Mouse (Mus musculus) kidney, adult 11 months (tissue): ENCODE measurements around the gene Slc12a1.

Experiments
- DNase-seq: peaks from one replicate; pipeline ENCODE4 v3.0.0; 2022

Gene Slc12a1

DNA sequence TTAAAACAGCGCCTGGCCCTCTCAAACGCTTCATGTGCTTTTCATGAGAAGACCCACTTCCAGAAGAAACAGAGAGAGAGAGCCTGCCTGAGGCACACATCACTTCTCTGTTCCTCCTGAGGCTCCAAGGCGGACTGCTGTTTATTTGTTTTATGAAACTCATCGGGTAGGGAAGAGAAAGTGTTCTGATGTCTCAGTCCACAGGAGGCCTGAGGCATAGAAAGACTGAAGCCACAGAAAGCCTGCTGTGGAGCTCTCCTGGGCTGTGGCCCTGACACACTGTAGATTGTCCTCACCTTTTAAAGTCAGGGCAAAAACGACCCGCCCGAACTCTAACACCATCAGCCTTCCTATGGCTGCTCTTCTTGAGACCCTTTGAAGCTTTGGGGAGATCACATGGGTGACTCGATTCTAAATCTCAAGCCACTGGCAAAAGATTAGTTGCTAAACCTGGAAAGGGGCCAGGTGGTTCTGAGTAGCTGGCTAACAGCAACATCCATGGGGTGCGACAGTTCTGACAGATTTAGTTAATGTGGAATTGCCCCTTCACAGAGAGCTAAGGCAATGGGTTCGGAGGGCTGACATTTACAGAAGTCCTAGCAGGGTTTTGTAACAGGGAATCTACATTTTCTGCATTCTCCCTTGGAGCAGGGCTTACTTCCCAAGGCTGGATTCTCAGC, 59.7 kb downstream of the Slc12a1 start:
- no peak for DNase-seq

DNA sequence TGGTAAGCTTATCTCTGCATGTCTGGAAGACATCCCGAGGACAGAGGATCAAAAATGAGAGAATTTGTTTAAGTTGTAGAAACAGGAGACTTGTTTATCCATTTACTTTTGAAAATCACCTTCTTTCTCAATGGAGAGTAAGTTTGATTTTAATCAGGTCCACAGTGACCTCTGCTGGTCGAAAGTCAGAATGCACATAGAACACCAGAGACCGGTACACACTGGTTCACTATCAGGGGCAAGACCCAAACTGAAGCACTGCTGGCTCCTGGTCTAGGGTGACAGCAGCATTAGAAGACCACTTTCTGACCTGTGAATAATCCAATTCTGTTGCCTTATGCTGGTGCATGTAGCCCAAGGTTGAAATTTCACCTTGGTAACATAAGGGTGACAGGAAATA, 62.3 kb downstream of the Slc12a1 start:
- DNase-seq: no peak

DNA sequence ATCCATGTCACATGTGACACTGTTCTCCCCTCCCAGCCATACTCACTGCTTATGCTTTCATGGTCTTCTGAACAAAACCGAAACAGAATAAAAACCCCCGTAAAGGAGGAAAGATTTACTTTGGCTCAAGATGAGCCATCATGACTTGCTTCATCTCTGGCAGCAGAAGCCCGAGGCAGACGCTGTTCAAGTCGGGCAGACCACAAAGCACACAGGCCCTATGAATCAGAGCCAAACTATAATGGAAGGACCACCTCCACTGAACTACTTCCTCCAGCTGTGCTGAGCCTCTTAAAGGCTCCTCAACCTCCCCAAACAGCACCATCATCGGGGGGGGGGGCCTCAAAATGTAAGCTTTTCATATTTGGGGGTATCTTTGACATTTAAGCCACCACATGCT, 65.0 kb downstream of the Slc12a1 start:
- no peak for DNase-seq

DNA sequence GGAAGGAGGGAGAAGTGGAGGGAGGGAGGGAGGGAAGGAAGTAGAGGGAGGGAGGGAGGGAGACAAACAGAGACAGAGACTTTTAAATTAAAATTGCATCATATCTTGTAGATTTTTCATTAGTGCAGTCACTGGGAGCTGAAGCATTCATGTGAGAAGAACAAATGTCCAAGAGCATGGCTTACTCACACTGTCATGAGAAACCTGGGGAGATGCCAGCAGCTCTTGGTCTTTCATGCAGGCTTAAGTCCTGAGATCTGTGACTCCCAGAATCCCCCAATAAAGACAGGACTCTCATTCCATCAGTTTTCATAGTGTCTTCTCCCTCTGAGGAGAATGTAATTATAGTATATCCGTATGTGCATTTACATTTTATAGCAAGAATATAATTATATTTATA, 66.3 kb downstream of the Slc12a1 start:
- no peak for DNase-seq

DNA sequence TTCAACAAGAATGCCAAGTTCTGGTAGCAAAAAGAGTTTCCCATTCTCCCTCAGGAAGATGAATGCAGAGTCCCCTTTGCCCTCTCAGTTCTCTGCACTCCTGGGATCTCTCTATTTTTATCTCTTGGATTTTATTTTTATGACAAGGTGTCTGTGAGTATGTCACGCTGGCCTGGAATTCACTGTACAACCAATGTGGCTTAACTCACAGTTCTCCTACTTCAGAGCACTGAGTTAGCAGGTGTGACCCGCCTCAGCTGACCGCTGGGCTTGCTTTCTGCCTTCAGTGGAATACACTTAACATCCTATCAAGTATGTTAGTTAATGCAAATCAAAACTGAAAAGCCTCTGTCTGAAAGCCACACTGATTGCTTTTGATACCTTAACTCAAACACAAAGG, 67.0 kb downstream of the Slc12a1 start:
- DNase-seq: no peak

DNA sequence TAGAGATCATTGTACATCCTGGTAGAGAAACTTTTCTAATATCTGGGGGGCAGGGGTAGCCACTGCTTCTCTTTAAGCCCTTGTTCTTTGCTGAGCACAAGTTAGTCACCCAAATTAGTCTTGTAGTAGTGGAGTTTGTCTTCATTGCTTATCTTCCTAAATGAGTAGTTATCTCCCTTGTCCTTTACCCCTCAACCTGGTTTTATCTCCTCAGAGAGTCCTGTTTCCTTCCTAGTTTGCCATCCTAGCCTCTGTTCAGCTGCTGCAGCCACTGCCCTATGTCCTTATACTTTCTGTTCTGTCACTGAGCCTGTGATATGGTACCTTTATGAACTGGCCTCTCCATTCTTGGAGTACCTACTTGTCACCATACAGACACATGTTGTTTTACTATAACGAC, 69.4 kb downstream of the Slc12a1 start:
- no peak for DNase-seq

DNA sequence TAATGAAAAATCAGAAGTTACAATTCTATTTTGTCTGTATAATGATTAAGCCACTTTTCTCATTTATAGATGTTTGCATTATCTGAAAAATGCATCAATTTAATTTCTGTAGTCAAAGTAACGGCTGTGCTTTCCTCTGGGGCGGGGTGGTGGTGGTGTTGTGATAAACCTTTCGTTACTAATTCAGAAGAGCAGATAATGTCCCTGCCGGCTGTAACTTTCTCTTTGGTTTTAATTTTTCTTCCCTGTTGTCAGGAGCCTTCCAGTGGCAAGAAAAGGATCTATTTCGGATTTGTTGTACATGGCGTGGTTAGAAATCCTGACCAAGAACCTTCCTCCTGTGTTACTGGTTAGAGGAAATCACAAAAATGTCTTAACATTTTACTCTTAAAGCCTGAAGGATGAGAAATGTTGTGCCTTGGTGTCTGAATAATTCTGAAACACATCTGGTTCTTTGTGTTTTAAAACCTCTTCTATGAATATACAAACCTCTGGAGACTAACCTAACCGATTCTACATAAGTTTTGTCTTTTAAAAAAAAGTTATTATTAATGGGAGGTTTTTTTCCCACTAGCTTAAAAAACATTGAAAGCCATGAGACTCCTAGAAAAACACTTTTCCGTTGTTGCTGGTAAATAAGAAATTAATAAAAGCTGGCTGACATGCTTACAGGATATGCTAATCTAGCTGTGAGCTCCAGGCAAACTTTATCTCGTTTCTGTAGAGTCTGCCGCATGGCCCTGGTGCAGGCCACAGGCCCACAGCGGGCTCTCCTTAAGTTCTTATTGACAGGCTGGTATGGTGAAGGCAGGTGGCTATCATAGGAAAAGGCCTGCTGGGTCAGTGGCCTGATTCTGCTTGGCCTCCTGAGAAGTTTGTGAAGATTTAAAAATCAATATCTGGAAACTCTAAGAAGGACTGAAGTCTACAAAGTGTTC, 76.4 kb downstream of the Slc12a1 start:
- no peak for DNase-seq

DNA sequence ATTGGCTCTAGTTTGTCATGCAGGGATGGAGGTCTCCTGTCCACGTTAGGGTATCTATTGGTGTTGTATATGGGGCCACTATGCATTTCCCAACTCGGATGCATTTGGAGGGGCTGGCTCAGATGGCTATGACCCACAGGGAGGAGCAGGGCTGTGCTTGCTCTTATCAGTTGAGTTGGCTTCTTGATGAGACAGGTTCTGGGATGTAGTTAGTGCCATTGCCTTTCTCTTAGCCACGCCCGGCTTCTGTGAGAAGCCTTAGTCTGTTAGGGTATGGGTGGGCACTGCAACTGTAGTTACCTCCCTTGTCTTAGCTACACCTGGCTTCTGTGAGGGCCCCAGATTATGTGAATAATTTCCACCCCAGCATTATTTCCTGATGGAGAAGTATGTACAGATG, 79.9 kb downstream of the Slc12a1 start:
- no peak for DNase-seq

DNA sequence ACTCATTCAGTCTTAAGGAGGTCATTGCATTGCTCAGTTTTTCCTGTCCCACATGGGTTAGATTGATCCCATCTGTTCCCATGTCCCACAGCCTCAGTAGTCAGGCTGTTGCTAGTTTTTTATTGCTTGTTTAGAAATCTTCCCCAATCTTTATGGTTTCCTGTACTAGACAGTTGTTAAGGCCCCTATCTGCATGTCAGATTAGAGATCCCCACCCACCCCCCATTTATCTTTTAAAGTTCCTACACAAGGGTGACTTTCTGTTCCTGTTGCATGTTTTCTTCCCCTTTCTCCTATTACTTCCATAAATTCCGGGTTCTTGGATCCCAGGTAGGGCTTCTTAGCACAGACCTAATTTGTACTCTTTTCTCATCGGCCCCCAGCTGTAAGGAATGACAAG, 81.2 kb downstream of the Slc12a1 start:
- DNase-seq: no peak

DNA sequence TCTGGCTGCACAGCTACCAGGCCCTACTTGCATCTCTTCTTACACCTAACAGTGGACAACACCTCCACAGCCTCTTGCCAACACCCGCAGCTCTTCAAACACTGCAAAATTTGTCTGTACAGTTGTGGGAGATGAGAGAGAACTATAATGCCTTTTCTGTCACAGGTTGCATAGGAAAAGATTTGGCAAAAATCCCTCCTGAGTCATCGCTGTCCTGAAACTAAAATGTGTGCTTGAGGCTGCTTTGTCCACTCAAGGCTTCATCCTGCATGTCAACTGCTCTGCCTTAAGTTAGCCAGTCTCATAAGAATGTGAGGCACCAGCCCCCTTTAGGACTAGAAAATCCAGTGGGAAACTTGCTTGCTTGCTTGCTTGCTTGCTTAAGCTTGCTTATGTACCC, 81.7 kb downstream of the Slc12a1 start:
- no peak for DNase-seq

DNA sequence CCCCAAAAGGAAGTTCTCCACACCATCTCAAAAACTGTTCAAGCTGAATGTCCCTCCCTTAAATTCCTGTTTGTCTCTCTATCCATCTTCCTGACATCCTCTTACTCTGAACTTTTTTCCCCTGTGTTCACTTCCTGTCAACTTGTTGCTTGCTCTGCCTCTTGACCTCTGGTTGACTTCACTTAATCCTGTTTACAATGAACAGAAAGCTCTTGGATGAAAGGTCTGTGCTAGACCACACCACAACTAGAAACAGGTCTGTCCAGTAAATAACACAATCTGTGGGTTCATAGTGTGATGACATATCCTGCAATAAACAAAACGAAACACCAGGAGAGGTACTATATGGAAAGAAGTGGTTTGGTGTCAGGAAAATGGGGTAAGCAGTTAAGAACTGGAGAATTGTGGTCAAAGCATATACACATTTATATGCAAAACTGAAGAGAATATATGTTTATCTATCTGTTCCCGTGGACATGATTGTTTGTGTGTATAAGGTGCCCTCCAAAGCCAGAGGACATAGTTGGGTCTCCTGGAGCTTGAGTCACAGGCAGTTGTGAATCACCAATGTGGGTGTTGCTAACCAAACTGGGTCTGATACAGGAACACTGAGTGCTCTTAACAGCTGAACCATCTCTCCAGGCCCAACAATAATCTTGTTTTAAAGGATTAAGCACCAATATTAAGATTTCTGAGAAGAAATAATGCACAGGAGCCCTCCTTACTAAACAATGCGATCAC, 93.4 kb downstream of the Slc12a1 start:
- DNase-seq: no peak

DNA sequence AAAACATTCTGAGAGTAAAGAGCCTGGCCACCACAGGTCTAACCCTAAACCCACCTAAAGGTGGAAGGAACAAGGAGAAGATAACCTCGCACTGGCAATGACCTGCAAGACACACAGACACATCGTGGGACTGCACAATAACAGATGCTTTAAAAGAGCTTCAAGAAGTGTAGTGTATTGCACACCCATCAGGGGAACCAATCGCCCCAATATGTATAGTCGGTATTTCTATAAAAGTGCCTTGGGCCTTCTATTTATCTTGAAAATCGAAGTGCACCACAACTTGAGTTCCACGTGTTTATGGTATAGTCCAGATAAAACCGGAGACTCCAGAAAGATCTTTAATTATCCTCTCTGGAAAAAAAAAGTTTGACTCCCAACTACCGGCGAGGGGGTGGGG, 94.4 kb downstream of the Slc12a1 start:
- DNase-seq: no peak

DNA sequence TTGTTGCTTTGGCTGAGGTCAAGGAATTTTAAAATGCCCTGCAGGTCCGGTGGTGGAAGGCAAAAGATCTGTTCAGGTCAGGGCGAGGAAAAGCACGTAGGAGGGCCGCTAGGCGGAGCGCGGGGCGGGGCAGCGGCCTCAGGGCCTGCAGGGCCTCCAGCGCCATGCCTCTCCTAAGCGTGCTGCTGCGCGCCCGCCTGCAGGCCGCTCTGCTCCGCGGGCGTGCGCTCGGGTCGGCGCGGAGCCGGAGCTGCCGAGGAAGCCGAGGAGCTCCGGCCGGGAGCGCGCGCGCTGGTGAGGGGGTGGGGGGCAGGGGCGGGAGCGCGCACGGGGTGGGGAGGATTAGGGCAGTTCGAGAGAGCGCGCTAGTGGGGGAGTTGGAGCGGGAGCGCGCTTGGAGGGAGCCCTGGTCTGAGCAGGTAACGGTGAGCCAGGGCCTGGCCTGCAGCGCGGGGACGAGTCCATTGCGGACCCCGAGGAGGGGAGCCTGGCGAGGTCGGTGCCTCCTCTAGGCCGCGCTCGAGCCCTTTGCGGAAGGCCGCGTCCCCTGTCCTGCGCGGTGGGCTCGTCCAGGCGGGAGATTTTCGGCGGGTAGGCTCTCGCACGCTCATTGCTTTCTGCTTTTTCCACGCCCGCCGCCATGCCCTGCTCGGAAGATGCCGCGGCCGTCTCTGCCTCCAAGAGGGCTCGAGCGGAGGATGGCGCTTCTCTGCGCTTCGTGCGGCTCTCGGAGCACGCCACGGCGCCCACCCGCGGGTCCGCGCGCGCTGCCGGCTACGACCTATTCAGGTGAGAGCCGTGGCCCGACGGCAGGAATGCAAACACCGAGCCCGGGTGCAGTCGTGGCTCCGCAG, 95.0 kb downstream of the Slc12a1 start, which contains the start of gene Dut:
Dut (plus strand) TSS at position 83 of the 854 bp plus-strand sequence.
- peak; percentile 96 for DNase-seq

DNA sequence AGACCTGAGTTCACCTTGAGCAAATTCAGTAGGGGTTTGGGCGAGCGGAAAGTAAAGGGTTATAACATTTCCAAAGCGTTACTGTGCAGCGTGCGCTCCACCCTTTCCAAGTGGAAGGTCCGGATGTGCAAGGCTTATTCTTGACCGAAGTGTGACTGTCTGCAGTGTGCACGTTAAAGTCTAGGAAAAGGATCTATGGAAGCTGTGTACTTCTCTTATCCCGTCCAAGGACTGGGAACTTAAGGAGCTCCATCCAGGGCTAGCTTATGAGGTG, 95.6 kb downstream of the Slc12a1 start:
- DNase-seq: no peak

DNA sequence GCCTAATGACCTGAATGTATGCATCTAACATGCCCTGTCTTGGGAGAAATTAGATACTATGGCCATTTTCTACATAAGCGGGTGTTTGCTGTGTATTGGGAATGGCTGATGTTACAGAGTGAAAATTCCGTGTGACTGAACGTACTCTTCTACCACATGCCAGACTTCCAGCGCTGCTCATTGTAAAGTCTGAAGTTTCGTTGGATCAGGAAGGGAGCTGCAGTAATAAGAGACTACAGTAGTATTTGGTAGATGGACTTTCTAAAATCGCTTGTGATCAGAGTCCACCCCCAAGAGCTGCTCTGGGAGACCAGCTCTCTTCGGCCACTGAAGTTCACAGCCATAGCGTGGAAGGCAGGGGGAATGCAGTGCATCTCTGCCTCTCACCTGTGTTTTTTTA, 96.0 kb downstream of the Slc12a1 start:
- no peak for DNase-seq

DNA sequence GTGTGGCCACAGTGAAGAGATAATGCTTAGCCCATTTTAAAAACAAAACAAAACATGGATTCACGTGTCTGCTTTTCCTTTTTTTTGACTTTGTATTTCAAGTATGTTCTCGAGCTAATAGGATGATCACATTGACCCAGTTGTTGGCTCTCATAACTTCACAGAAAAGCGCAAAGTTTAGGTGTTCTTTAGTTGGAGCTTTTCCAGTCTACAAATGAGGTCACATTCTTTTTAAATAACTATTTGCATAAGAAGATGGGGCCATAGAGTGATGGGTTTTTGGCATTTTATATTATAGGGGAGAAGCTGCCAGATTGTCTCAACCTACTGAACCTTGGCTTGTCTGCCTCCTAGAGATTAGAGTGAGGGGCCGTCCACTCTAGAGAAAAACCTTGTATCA, 97.0 kb downstream of the Slc12a1 start:
- DNase-seq: no peak

DNA sequence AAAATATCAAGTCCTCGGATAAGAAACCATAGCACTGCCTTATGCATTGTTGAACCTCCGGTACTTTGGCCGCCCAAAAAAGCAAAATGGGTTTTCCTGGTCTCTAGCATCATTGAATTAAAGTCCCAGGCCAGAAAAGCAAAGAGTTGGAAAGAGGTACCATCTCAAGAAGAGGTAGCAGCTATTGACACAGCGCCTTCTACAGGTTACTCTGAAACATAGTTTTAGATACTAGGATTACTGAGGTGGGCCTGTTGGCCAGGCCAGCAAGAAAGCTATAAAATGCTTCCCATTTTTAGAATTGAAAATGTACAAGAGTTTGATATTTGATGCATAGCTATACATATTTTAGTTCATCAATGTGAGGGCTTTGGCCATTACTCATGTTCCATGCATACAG, 97.6 kb downstream of the Slc12a1 start:
- DNase-seq: no peak

DNA sequence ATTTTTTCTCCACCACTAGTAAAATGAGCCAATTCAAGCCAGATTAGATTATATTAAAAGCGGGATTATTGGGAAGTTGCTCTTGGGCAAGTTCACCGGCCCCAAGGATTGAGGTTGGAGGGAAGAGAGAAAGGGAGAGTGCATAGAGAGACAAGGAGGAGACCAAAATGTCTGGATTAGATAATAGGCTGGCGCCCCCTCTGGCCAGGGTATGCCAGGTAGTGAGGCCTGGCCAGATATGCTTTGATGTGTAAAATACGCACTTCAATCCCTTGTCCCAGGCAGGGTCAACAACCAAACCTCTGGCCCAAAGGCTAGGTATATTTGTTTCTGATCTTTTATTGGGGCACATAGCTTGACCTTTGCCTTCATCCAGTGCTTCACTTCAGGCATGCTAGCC, 99.5 kb downstream of the Slc12a1 start:
- DNase-seq: no peak

DNA sequence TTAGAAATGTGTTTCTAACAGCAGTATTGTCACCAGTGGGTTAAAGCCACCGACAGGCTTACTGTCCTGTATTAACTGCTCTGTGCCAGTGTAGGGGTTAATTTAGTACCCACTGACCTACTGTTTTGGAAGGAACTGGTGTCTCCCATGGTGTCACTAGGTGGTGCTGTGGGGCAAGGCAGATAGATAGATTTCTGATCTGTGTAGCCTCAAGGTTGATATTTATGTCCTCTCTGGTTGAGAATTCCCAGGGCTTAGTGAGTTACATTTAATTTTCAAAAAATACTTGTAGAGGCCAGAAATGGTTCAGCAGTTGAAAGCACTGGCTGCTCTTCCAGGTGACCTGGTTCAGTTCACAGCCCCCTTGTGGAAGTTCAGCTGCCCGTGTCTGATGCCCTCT, 100.0 kb downstream of the Slc12a1 start:
- no peak for DNase-seq

DNA sequence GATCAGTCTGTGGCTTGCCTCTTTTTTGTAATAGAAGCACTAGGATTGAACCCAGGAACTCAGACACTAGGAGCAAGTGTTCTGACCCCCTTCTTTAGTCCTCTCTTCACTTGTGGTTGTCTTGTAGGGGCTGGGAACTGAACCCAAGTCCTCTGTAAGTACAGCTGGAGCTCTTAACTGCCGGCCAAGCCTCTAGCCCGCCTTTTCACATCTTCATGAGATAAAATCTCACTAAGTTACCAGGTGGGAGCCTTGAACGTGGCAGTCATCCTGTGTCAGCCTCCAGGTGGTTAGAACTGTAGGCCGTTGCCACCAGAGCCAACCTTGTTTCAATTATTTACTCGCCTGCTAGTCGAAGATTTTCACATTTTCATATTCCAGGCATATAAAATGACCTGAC, 101.4 kb downstream of the Slc12a1 start:
- DNase-seq: no peak

DNA sequence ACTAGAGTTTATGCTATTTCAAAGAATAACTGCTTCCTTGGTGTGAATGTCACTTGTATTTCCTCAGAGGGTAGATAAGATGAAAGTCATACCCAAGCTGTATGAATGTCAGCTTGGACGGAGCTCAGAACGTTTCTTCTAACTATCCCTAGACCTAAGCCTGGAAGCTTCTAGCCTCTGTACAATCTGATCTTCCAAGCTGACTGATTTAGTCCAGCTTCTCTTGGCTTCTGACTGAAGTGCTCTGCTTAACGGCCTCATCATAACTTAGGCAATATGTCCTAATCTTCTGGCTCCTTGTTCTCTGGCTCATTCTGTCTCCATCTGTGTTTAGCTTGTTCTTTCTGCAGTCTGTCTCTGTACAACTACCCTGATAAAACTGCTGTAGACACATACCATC, 102.3 kb downstream of the Slc12a1 start:
- no peak for DNase-seq

DNA sequence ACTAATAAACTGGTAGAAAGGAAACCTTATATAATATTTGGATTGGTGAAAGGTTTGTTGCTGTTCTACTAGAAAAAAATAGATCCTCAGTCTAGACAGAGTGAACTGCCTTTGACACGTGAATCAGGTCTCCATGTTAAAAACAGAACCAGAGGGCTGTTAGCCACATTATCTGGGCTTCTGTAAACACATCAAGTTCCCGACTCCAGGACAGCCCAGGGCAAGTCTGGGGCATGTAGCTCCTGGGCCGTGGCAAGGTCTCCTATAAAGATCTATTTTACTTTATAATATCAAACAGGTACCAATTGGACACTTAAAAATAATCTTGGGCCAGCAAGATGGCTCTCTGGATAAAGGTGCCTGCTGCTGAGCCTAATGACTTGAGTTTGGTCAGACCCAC, 103.6 kb downstream of the Slc12a1 start:
- DNase-seq: no peak
